Mouse (Mus musculus) G1E (cell line): ENCODE results near the gene Cdc42ep1. TPM values are rescaled to one million over a fixed set of nuclear protein-coding genes. Genes with fewer than 3 reads are reported as not detected.

ENCODE experiments used
- ATAC-seq: 2 replicates; pipeline ENCODE4 v1.8.0; 2016; ENCODE audit warnings: mild to moderate bottlenecking; ENCODE audit not compliant: insufficient number of reproducible peaks, poor library complexity, low FRiP score, severe bottlenecking; ENCODE audit errors: extremely low read depth
- DNase-seq: peaks from one replicate; pipeline ENCODE4 v3.0.0; 2012; ENCODE audit warnings: low spot score
- H3K27me3 ChIP-seq: 2 replicates; pipeline ENCODE4 v1.6.1; 2012; ENCODE audit warnings: mild to moderate bottlenecking, low read length, inconsistent platforms; ENCODE audit not compliant: insufficient read depth
- H3K36me3 ChIP-seq: replicated peaks from 2 replicates; pipeline ENCODE3; 2012; ENCODE audit warnings: mild to moderate bottlenecking, inconsistent platforms
- H3K4me1 ChIP-seq: 2 replicates; pipeline ENCODE4 v1.6.1; 2012; ENCODE audit warnings: low read depth, low read length, inconsistent platforms, mixed read lengths; ENCODE audit not compliant: insufficient read depth
- H3K4me3 ChIP-seq: 2 replicates; pipeline ENCODE4 v1.5.1; 2012; ENCODE audit warnings: low read depth, mild to moderate bottlenecking, inconsistent platforms, low read length, moderate library complexity, mixed read lengths
- H3K9me3 ChIP-seq: replicated peaks from 2 replicates; pipeline ENCODE4 v1.6.1; 2012; ENCODE audit warnings: inconsistent platforms
- CTCF ChIP-seq: IDR thresholded peaks from 2 replicates; pipeline ENCODE4 v1.5.1; 2012; ENCODE audit warnings: low read depth, low read length, inconsistent platforms, mixed read lengths
- GATA1 ChIP-seq: IDR thresholded peaks from 2 replicates; pipeline ENCODE4 v1.6.1; 2012; ENCODE audit warnings: borderline replicate concordance, low read length, inconsistent platforms, mixed read lengths
- GATA2 ChIP-seq: IDR thresholded peaks from 2 replicates; pipeline ENCODE4 v1.6.1; 2012; ENCODE audit warnings: low read depth, low read length, inconsistent platforms, borderline replicate concordance
- POLR2AphosphoS5 ChIP-seq: IDR thresholded peaks from 2 replicates; pipeline ENCODE4 v1.6.1; 2012; ENCODE audit warnings: low read depth, low read length, inconsistent platforms; ENCODE audit not compliant: insufficient replicate concordance
- TAL1 ChIP-seq: conservative IDR thresholded peaks from 2 replicates; pipeline ENCODE4 v1.6.1; 2012; ENCODE audit warnings: low read depth, low read length, inconsistent platforms, mixed read lengths
- polyA plus RNA-seq: library from polyadenylated mRNA; stranded (reverse); fragments of >175 nt; gene quantifications from 2 replicates; pipeline ENCODE4 v1.2.3, GENCODE M21; 2012
- total RNA-seq, 2 experiments: library from RNA; stranded (forward) in 1 of 2; stranded (reverse) in 1 of 2; fragments of 200-1000 nt in 1 of 2; fragments of >200 nt in 1 of 2; fragmentation: Nextera tagmentation in 1 of 2; gene quantifications; 2 replicates each; pipeline ENCODE4 v1.2.3; 2014 to 2017

Gene Cdc42ep1
- total and polyA plus RNA-seq, 3 experiments = 0.11 TPM; not detected in 2

- TF ChIP-seq GATA1 (no peak), GATA2 (no peak), CTCF (no peak), TAL1 (no peak), POLR2AphosphoS5 (no peak)
- no peak for ATAC-seq
- no peak overlapping the region for H3K4me3 ChIP-seq
- no peaks in the 10 kb centered on the region for H3K36me3 ChIP-seq
- no peaks in the 10 kb centered on the region for H3K9me3 ChIP-seq
- no peak for DNase-seq
- H3K27me3 ChIP-seq = peaks cover 60% of the 10 kb centered on the region
- H3K4me1 ChIP-seq = peaks cover 17% of the 10 kb centered on the region
Measured at GRCm38 (mm10) chr15:78863154-78863553, 20.7 kb downstream of the Cdc42ep1 start.

DNA sequence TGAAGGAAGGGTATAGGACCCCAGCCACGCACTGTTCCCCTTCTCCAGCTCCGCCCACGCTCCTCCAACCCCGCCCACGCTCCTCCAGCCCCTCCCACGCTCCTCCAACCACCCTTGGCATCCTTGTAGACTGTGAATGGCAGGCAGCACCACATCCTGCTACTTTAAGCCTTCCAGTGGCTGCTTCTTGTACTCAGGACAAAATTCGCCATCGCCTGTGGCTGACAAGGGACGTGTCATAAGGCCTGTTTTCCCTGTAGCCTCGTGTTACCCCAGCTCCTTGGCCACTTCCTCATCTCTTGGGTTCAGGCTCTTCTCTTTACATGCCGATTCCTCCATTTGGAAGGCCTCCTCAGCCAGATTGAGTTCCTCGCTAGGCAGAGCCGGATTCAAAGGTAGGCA, 21.4 kb downstream of the Cdc42ep1 start:
- Histone ChIP-seq H3K9me3 (no peaks in the 10 kb centered on the region), H3K4me1 (peaks cover 11% of the 10 kb centered on the region), H3K27me3 (peaks cover 61% of the 10 kb centered on the region), H3K36me3 (no peaks in the 10 kb centered on the region), H3K4me3 (no peak overlapping the region)
- ATAC-seq = no peak
- DNase-seq = no peak
- TF ChIP-seq POLR2AphosphoS5 = no peak
- TF ChIP-seq GATA1 = no peak
- no peak for TF ChIP-seq GATA2
- TF ChIP-seq TAL1 = no peak
- TF ChIP-seq CTCF = no peak

GRCm38 (mm10) chr15:78868398-78868797, 26.0 kb downstream of the Cdc42ep1 start:
- no peak for ATAC-seq
- no peaks in the 10 kb centered on the region for H3K36me3 ChIP-seq
- TF ChIP-seq GATA1 = no peak
- TF ChIP-seq GATA2 = no peak
- no peak overlapping the region for H3K4me3 ChIP-seq
- H3K4me1 ChIP-seq = peaks cover 22% of the 10 kb centered on the region
- DNase-seq = no peak
- peaks cover 37% of the 10 kb centered on the region for H3K27me3 ChIP-seq
- no peaks in the 10 kb centered on the region for H3K9me3 ChIP-seq

GRCm38 (mm10) chr15:78868826-78869233, 26.4 kb downstream of the Cdc42ep1 start:
- Histone ChIP-seq H3K4me1 (peaks cover 21% of the 10 kb centered on the region), H3K4me3 (no peak overlapping the region), H3K9me3 (no peaks in the 10 kb centered on the region), H3K27me3 (peaks cover 33% of the 10 kb centered on the region), H3K36me3 (no peaks in the 10 kb centered on the region)
- ATAC-seq = no peak
- no peak for DNase-seq
- TF ChIP-seq GATA2 (no peak), GATA1 (no peak), TAL1 (no peak), CTCF (no peak), POLR2AphosphoS5 (no peak)

DNA sequence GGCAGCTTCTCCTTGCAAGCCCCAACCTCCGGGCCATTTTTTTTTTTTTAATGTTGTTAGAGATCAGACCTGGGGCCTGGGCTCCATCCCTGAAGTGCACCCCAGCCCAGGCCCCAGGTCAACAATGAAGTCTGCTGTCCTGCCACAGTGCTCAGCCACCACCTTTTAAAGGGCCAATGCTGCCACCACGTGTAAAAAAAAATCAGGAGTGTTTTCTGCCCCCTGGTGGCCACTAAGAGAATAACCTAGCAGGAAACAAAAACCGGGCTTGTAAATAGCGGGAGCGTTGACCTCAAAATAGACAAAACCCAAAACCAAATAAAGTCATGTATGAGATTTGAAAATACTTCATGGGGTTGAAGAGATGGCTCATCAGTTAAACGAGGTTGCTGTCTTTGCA, 27.4 kb downstream of the Cdc42ep1 start:
- H3K27me3 ChIP-seq = peaks cover 30% of the 10 kb centered on the region
- TF ChIP-seq CTCF (0 out of 2 replicates have a peak, but pooled peaks have one; percentile 11), GATA2 (no peak)
- H3K36me3 ChIP-seq = no peaks in the 10 kb centered on the region
- no peaks in the 10 kb centered on the region for H3K9me3 ChIP-seq
- ATAC-seq (no peak), DNase-seq (no peak)
- H3K4me3 ChIP-seq = no peak overlapping the region
- peaks cover 27% of the 10 kb centered on the region for H3K4me1 ChIP-seq

GRCm38 (mm10) chr15:78872021-78872608, 29.7 kb downstream of the Cdc42ep1 start:
- Histone ChIP-seq H3K9me3 (no peaks in the 10 kb centered on the region), H3K4me3 (no peak overlapping the region), H3K36me3 (no peaks in the 10 kb centered on the region), H3K27me3 (peaks cover 10% of the 10 kb centered on the region; the same call in 1 of the 2 replicates), H3K4me1 (peaks cover 47% of the 10 kb centered on the region)
- ATAC-seq (no peak), DNase-seq (no peak)
- TF ChIP-seq GATA1 (no peak), GATA2 (no peak)

DNA sequence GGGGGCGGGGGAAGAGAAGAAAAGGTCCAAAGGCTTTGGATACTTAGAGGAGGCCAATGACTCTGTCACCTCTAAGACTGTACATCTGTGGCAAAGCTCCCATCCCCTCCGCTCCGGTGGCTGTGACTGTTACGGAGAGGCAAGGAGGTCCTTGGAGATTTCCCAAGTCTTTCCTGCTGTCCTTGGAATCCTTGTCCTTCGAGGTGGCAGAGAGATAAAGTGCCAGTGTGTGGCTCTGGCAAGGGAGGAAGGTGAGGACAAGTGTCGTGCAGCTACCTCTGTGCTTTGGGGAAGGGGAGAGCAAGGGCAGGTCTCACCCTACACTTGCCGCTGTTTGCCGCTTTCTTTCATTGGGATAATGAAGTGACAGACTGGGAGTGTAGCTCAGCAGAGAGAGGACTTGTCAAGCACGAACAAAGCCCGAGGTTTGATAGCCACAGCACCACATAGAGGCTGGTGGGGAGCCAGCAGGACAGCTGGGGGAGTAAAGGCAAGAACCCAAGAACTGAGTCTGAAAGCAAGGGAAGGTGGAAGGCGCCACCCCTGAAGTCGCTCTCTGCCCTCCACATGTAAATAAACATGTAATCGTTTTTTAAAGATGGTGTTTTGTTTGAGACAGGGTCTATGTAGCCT, 31.5 kb downstream of the Cdc42ep1 start:
- Histone ChIP-seq H3K4me1 (peaks cover 54% of the 10 kb centered on the region), H3K9me3 (no peaks in the 10 kb centered on the region), H3K36me3 (peaks cover under 1% of the 10 kb centered on the region), H3K27me3 (peaks cover 1% of the 10 kb centered on the region; the same call in 1 of the 2 replicates), H3K4me3 (no peak overlapping the region)
- no peak for TF ChIP-seq GATA2
- no peak for ATAC-seq
- DNase-seq = no peak
